Mouse (Mus musculus): Measurements from ENCODE around the gene Otog. TPM values are rescaled to one million over a fixed set of nuclear protein-coding genes. Genes with fewer than 3 reads are reported as not detected.

The Otog gene
- polyA plus RNA-seq, 1 experiment from 2014 or later: 0.08 TPM

Other genes starting within 250 kb of the Otog start
- gene Abcc6, start 210.7 kb upstream of the Otog start, polyA plus RNA-seq (2015; fragmentation: Nextera tagmentation; extraction: Ambion mirVana): 0.25 TPM in 2 replicates
- 28.4 and 33.8 TPM in 2 replicates for gene Nomo1, start 207.3 kb upstream of the Otog start, polyA plus RNA-seq (2015; fragmentation: Nextera tagmentation; extraction: Ambion mirVana)
- 0.27 TPM in 1 of 2 replicates, not detected in the other for gene Kcnj11, start 140.2 kb upstream of the Otog start, polyA plus RNA-seq (2015; fragmentation: Nextera tagmentation; extraction: Ambion mirVana)
- 1.3 and 1.8 TPM in 2 replicates for gene Abcc8, start 61.0 kb upstream of the Otog start, polyA plus RNA-seq (2015; fragmentation: Nextera tagmentation; extraction: Ambion mirVana)
- gene Ush1c, start 2.5 kb upstream of the Otog start, polyA plus RNA-seq (2015; fragmentation: Nextera tagmentation; extraction: Ambion mirVana): 1.4 and 1.8 TPM in 2 replicates
- 10.2 and 14.5 TPM in 2 replicates for gene Myod1, start 135.5 kb downstream of the Otog start, polyA plus RNA-seq (2015; fragmentation: Nextera tagmentation; extraction: Ambion mirVana)
- 0.34 and 0.39 TPM in 2 replicates for gene Kcnc1, start 155.5 kb downstream of the Otog start, polyA plus RNA-seq (2015; fragmentation: Nextera tagmentation; extraction: Ambion mirVana)